20 mouse cellular contexts compared by ENCODE assay signal in the genomic region with DNA sequence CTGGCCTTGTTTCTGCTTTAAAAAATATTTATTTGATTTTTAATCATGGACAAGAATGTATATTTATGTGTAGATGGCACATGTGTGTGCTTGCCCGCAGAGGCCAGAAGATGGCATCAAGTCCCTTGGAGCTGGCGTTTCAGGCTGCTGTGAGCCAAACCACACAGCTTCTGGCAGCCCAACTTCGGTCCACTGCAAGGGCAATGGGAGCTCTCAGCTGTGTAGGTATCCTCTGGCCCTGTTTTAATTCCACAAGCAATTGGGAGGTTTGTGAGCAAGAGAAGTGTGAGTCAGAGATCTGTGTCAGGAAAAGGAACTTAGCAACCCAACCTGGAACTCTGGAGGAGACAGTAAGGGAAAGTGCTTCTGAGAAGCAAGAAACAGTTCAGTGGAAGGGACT.
"Had no signal": no experiment of that assay in that cellular context is flagged by ENCODE, and none has a peak within 500 bp of the region (broad histone marks: within the 10 kb centered on the region; RNA-seq: fewer than 3 reads in every experiment).

No protein-coding gene starts in this region.

- H3K4me3 ChIP-seq: midbrain, embryonic 12.5 days; myocyte; neural tube, embryonic 13.5 days; neural tube, embryonic 15.5 days; stomach, embryonic 15.5 days had no signal

- H3K36me3 ChIP-seq: midbrain, embryonic 12.5 days; neural tube, embryonic 13.5 days; neural tube, embryonic 15.5 days; stomach, embryonic 15.5 days had no signal

- ATAC-seq: midbrain, embryonic 16.5 days had no signal

- H3K4me2 ChIP-seq: lung, embryonic 14.5 days; midbrain, embryonic 12.5 days; neural tube, embryonic 13.5 days; neural tube, embryonic 15.5 days; stomach, embryonic 15.5 days had no signal

- H3K9me3 ChIP-seq: midbrain, embryonic 12.5 days; neural tube, embryonic 15.5 days; stomach, embryonic 15.5 days had no signal

- H3K4me1 ChIP-seq: midbrain, embryonic 12.5 days; neural tube, embryonic 13.5 days; neural tube, embryonic 15.5 days; stomach, embryonic 15.5 days had no signal

- H3K9ac ChIP-seq: lung, embryonic 14.5 days; midbrain, embryonic 12.5 days; neural tube, embryonic 13.5 days; neural tube, embryonic 15.5 days; stomach, embryonic 15.5 days had no signal

- H3K27me3 ChIP-seq: midbrain, embryonic 12.5 days; neural tube, embryonic 13.5 days; neural tube, embryonic 15.5 days; stomach, embryonic 15.5 days had no signal

- DNase-seq: lung, adult 18-20 months; lung, embryonic 14.5 days; lung, postnatal 10 days; lung, postnatal 4 days; midbrain, embryonic 14.5 days; retina, postnatal 1 day; right cerebral cortex, adult 18-20 months; right cerebral cortex, postnatal 25 days; right cerebral cortex, postnatal 4 days; spleen, adult 18-20 months; thymus, adult 2 months; thymus, postnatal 14 days; thymus, postnatal 36 days had no signal

- H3K27ac ChIP-seq: midbrain, embryonic 12.5 days; neural tube, embryonic 13.5 days; neural tube, embryonic 15.5 days; stomach, embryonic 15.5 days; stomach, postnatal 0 days had no signal
